Mouse (Mus musculus) ZHBTc4 (cell line): ENCODE measurements around the gene D17H6S53E.
"Not testable (repeated sequence)": the region's sequence is repeated elsewhere in the genome, so short reads cannot be mapped to it uniquely, and the experiment has no call there.

Source experiments
- DNase-seq: peaks from one replicate; pipeline ENCODE4 v3.0.0-alpha.2; 2011; ENCODE audit warnings: low read depth, low spot score

D17H6S53E gene

DNA sequence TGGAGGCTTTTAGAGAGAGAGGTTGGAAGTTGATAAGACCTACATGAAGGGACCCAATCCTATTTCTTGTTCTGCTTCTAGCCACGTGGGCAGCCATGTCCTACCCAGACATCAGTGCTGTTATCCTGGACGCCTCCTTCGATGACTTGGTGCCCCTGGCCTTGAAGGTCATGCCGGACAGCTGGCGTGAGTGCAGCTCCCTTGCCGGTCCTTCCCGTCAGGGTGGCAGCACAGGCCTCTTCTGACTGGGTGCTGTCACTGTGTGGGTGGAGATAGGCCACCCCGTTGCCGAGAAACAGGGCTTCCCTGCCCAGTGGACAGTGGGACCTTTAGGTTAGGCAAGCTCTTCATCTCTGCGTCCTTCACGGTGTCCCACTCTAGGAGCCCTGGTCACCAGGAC, 25.0 kb upstream of the D17H6S53E start:
- no peak for DNase-seq

DNA sequence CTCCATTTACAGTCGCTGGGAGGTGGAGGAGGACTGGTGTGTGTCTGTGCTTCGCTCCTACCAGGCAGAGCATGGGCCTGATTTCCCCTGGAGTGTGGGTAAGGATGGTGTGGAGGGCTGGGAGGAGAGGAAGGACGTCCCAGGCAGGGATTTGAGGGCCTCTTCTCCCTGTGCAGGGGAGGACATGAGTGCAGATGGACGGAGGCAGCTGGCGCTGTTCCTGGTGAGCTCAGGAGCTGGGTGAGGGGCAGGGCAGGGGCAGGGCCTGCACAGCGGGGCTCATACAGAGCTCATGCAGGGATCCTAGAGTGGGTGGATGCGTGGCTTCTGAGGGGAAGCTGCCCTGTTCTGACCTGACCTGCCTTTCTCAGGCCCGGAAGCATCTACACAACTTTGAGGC, 23.9 kb upstream of the D17H6S53E start:
- no peak for DNase-seq

DNA sequence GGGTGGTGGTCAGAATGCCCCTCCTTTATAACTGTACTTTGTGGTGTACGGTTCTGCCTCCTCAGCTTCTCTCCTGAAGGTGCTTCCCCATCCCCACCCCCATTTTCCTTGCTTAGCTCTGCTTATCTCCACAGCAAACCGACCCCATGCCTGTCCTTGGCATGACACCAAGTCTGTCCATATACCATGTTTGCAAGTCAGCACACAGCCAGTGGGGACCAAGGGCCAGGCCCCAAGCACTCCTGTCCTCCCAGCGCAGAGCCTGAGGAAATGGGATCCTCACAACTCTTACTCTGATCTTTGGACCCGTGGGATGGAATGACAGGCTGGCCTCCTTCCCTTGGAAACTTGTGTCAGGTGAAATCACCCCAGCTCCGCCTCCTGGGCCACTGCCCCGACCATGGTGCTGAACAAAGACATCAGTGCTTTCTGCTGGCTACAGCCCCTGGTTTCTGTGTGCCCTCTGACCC, 22.9 kb upstream of the D17H6S53E start:
- DNase-seq: no peak

DNA sequence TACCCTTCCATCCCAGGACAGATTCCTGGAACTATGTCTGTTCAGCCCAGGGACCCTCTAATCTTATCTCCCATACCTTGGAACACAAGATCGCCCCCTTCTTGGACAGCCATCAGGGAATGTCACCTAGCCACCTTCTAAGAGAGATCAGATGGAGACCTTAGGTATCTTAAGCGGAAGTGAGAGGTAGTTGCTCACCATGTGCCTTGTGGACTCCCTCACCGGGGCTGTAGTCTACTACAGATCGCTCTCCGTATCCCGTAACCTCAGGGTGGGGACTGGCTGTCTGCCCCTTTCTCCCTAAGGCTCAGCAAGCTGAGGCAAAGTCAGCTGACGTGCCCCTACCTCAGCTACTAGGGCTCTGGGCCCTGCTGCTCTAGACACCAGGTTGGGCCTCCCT, 22.1 kb upstream of the D17H6S53E start:
- DNase-seq: no peak

DNA sequence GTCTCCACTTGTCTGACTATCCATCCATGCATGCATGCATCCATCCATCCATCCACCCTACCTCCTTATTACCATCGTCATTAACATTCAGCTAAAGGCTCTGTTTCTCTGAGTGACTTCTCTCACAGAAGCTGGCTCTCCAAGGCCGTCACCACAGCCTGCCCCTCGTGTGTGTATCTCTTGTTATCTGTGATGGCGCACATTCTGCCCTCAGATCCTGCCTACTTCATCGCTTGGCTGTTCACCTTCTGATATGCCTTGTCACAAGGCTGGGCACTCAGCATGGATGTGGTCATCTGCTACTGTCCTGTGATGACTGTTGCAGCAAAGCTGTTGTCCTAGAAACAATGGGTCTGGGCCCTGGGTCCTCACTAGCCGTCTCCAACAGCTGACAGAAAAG, 21.4 kb upstream of the D17H6S53E start:
- no peak for DNase-seq

DNA sequence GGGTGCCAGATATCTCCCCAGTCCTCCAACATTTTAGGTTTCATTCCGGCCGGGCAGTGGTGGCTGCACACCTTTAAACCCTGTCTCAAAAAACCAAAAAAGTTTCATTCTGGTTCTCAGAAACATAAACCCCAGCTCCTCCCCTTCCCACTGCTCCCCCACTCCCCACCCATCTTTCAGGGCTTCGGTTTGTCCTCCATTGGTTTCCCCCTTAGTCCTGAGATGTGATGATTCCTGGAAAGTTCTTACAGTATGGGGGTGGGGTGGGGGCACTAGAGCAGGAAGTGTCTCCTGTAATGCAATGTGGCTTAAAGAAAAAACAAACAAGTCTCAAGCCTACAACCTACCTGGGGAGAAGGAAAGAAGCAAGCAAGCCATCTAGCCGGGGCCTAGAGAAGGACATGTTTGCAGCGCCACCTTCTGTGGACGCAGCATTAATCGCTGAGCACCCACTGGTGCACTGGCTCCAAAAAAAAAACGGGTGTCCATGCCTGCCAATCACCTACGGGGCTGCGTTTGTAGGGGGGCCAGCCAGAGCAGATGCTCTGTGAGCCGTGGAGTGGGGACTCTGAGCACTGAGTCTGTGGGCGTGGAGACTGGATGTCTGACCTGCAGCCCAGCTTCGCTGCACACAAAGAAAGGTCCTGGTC, 20.3 kb upstream of the D17H6S53E start:
- DNase-seq: peak; percentile 50

DNA sequence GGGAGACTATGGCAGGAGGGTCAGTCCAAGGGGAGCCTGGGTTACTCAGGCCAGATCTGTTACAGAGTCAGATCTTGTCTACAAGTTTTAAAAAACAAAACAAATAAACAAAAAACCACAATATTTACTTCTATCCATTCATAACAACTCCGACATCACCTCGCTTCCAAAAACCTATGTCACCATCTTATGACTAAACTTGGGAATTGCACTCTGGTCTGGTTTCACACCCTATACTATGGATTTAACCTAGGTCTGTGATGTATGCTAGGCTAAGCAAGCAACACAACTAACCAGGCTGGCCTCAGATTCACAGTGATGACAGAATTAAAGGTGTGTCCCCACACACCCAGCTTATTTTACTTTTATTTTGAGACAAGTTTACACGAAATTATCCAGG, 19.7 kb upstream of the D17H6S53E start:
- DNase-seq: no peak

DNA sequence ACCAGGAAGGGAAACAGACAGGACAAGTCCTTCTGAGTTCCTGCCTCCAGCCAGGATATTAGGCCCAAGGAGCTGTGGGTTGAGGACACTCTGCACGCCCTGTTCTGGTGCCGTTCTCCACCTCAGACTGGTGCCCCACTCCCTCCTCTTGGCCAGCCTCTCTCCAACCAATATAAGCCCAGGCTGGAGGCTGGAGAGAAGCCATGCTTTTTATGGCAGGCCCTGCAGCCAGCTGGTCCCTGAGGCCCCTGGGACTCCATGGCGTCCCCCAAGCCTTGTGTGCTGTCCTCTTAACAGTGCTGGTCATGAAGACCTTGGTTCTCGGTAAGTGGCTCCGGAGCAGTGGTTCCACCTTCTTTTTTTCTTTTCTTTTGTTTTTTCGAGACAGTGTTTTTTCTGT, 18.1 kb upstream of the D17H6S53E start, which contains the start of gene Ly6g5c:
Gene Ly6g5c, plus strand, starts transcription at position 183 of the 400 bp plus-strand sequence.
- no peak for DNase-seq

DNA sequence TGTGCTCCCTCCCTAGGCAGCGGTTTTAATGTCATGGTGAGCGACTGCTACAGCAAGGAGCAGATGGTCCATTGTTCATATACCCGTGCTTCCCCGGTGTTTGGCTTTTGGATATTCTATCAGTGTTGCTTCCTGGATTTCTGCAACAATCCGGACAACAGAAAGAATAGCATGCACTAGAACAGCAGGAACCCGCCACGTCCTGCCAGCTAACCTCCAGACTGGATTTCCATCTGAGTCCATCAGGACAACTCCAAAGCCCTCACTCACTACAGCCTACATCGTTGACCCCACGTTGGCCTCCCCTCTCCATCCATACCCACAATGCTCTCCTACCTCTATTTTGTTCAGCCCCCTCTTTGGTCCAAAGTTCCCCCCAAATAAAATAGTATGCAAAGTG, 14.4 kb upstream of the D17H6S53E start:
- no peak for DNase-seq

DNA sequence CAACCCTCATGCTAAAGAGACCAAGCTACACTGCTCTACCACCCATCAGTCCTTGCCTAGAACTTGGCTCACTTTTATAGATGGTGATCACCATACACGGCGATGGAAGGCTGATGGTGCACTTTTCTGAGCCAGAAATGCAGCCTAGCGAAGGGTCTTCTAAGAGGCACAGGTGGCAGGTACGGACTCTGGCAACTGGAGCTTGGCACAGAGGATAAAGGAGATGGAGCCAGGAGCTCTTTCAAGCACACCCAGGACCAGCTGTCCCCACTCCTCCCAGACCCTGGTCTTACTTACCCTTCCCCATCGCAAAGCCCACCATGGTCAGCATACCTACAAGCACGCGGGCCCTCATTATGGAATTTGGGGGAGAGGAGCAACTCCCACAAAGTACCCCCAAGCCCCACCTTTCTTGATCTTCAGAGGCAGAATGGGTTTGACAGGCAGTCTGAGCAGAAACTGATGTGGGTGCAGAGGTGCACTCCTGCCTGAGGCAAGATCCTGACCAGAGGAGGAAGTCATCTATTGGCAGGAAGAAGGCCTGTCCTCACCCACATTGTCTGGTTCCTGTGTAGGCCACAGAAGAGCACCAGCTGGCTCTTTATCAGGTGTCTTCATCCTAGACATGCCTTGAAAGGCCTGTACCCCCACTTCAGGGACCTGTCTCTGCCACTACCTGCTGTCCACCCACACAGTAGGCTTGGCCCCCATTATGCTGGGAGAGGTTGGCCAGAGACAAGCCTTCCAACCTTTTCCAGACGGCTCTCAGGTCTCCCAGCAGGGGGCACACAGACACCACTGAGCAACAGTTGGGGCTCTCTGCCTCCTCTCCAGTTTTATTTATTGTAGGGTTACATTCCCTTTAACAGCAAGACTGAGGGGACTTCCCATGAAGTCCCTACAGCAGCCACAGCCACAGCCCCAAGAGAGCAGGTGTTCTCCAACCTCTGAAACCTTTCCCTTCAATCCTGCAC, 10.8 kb upstream of the D17H6S53E start, which contains the start of gene Ly6g5b:
Gene Ly6g5b, minus strand, starts transcription at position 383 of the 974 bp plus-strand sequence.
- DNase-seq: no peak

DNA sequence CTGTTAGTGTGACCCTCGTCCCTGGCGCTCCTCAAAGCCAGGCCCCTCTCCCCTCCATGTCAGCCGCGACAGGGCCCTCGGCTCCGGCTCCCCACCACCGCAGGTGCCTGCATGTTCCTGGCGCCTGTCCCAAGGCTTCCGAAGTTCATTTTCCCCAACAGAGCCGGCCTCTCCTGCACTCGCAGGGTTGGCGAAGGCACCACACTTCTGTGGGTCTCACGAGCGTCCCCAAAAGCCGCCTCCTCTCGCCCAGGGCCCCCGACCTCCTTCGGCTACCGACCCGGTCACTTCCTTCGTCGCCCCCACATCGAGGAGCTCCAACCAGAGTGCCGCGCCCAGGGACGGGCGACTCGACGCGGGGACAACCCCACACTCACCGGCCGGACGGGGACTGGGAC, 5.4 kb upstream of the D17H6S53E start:
- DNase-seq: peak; percentile 40

DNA sequence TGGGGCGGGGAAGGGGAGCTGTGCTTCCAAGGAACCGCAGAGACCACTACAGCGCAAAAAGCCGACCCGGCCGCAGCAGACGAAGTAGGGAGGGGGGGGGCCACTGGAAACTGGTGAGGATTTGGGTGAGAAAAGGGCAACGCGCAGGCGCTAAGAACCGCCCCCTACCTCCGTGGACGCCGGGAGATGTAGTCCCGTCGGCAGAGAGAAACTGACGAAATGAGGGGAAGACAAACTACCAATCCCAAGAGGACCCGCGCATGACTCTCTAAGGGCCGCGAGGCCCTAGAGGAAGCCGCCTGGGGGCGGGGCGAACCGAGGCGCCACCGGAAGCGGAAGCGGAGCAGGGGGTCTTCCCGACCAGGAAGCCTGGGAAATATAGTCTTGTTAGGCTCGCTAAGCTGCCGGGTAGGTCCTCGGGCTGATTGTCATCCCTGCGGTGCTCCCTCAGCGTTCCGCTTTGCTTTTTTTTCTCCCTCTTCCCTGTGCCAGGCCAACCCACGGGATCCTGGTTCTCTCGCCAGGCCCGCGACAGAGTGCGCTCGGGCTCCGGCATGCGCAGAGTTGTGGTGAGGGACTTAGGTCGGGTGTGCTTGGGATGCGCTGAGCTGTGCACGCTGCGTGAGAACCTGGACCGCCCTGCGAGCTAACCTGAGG, 4.9 kb upstream of the D17H6S53E start, which contains the start of gene Gpank1:
Gene Gpank1, plus strand, starts transcription at position 313 of the 657 bp plus-strand sequence.
- peak; percentile 100 for DNase-seq

DNA sequence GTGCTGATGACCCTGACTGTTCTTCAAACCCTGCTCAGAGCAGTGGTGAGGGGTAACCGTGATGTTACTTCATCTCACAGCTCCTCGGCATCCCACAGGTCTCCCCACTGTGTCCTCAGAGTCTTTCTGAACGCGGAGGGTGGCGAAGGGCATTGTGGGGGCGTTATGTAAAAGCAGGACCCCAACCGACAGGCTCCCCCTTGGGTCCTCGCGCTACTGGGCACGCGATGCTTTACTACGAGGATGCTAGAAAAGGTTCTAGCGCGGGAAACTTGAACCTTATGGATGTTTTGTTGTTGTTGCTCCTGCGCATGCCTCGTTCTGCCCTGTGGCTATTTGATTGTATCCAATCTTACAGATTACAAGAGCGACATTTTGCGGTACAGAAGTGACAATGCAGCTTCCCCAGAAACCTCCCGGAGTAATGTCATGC, 4.3 kb upstream of the D17H6S53E start, which contains the start of gene Csnk2b:
Gene Csnk2b, minus strand, starts transcription at position 183 of the 433 bp plus-strand sequence.
- peak; percentile 65 for DNase-seq

DNA sequence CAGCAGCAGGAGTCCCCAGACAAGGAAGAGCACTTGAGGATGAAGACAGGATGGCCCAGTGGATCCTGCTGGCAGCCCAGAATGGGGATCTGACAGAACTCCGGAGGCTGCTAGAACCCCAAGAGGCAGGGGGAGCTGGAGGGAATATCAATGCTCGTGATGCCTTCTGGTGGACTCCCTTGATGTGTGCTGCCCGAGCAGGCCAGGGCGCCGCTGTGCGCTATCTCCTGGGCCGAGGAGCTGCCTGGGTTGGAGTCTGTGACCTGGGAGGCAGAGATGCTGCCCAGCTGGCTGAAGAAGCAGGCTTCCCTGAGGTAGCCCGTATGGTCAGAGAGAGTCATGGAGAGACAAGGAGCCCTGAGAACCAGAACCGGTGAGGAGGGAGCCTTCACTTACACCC, 2.9 kb upstream of the D17H6S53E start:
- DNase-seq: not testable (repeated sequence)

DNA sequence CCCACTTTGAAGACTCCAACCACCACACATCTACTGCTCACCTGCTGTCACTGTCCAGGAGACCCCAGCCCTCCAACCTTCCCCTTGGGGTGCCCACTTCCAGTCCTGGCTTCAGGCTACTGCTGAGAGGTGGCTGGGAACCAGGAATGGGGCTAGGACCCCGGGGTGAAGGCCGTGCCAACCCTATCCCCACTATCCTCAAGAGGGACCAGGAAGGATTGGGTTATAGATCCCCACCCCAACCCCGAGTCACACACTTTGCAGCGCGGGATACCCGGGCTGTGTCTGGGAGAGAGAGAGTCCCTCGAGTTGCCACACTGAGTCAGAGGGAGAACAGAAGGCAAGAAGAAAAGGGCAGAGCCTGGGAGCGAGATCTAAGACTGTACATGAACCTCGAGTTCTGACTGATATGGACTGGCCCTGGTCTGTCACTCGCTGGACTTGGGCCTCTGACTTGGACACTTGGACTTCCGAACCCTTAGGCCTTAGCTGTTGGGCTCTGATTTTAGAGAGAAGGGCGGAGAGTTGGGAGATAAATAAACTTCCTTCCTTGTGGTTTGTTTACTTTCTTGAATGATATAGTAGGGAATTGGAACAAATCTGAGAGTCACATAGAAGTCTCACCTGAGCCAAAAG, 1.8 kb upstream of the D17H6S53E start:
- not testable (repeated sequence) for DNase-seq

DNA sequence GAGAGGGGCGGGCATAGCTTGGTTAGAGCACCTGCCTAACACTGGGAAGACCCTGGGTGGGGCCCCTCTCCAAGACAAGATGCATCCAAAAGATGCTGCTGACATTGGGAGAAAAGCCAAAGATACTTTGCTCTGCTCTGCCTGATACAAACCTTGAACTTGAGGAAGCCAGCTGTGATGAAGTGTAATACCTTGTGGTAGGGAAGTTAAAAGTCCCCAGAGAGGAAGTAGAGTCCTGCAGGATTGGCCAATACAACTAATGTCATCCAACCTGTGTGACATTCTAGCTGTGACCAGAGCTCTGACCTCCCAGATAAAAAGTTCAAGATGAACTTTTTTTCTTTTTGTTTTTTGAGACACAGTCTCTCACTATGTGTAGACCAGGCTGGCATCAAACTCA, 1.1 kb upstream of the D17H6S53E start:
- no peak for DNase-seq

DNA sequence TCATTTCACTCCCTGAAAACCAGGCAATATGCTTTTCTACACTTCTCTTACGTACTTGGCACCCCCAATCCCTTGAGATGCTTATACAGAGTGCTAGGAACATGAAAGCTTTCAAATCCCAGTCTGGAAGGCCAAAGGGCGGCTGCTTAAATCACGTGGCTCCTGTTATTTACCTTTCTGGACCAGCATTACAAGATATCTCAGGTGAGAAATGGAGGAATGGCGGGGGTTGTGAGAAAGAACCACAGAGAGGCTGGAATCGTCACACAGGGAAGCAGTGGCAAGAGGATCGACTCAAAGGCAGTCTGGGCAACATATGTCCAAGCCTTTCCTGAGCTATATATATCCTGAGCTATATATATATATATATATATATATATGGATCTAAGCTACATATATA, 595 bp upstream of the D17H6S53E start:
- DNase-seq: no peak

DNA sequence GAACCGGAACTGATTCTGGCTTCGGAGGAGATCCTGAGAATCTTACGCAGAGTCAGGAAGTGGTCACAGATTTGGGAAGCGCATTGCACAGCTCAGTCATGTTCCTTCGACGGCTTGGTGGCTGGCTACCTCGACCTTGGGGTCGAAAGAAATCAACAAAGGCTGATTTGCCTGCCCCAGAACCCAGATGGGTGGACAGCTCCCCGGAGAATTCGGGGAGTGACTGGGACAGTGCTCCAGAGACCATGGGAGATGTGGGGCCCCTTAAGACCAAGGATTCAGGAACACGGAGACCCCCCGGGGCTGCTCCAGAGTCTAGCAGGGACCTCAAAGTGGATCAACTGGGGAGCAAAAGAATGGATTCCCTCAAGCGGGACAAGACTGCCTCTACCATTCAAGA, 844 bp downstream of the D17H6S53E start:
- DNase-seq: no peak

DNA sequence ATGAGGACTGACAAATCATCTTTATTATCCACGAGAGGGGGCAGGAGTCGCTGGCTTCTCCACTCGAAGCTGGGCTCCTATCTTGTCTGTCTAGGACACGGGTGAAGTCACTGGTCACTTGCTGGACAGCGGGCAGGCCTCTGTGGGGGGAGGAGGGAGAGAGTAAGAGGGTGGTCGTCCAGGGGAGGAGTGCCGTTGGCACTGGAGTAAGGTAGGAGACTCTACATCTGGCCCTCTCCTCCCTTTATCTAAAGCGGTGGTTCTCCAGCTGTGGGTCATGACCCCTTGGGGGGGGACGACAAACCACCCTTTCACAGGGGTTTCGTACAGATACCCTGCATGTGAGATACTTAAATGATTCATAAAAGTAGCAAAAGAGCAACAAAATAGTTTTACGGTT, 2.8 kb downstream of the D17H6S53E start:
- no peak for DNase-seq

DNA sequence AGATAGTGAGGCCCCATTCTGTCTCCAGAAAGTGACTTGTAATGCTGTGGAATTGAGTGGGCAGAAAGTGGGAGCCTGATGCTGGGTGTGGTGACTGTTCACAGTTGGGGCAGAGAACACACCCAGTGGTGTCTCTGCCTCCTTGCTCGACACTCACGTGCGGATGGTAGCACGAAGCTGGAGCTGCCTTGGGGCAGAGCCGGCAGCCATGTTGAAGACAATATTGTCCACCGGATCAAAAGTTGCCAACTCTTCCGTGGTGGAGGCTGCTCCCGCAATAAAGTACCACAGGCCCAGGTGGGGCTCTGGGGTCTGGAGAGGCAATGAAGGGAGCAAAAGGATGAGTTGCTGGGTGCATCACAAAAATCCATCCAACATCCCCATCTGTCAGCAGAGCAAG, 4.9 kb downstream of the D17H6S53E start:
- no peak for DNase-seq

DNA sequence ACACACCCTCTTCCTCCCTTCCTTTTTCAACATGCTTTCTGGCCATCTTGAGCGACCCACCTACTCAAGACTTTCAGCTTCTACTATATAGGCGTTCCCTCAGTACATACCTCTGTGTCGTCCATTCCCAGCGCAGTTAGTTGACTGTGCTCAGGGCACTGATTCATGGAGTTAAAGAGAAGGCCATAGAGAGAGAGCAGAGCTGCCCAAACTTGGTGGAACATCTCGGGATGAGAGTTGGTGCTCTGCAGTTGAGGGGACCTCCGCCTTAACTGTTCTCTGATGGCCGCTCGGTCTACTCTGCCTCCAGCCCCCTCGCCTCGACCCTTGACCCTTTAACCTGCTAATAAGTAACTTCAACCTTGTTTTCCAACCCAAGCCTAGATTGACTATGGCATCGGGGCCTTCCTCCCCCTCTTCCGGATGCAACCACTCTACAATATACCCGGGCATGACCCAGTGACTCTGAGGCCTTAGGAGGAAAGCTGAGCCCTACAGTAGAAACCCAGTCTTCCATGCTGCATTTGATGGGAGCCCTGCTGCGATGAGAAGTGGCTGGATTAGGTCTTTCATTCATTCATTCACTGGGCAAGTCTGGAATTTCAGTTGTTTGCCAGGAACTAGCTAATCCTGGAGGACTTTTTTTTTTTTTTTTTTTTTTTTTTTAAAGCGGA, 5.5 kb downstream of the D17H6S53E start, which contains the start of gene Apom:
Gene Apom, minus strand, starts transcription at position 551 of the 674 bp plus-strand sequence.
- DNase-seq: no peak
